Mouse (Mus musculus): ENCODE data around the gene Relb. TPM values are rescaled to one million over a fixed set of nuclear protein-coding genes. Genes with fewer than 3 reads are reported as not detected.
"Not testable (repeated sequence)": the region's sequence is repeated elsewhere in the genome, so short reads cannot be mapped to it uniquely, and the experiment has no call there.

The Relb gene
- polyA plus RNA-seq, 1 experiment from 2014 or later, result 3.3 TPM

GRCm38 (mm10) chr7:19627721-19628120 is 1.5 kb downstream of the Relb start:
- no peak for DNase-seq (ENCODE audit: low spot score)
- no peaks in the 10 kb centered on the region for H3K9me3 ChIP-seq
- H3K4me1 ChIP-seq, result no peaks in the 10 kb centered on the region
- WGBS, result 57% methylated on average over 3 of the region's 3 CpGs
- H3K36me3 ChIP-seq, result peaks cover 12% of the 10 kb centered on the region
- H3K27ac ChIP-seq, result peak overlapping the region; percentile 59; the same call in 1 of the 2 replicates
- H3K27me3 ChIP-seq (ENCODE audit: insufficient read depth, poor library complexity, severe bottlenecking), result no peaks in the 10 kb centered on the region
- H3K4me3 ChIP-seq, result peak overlapping the region; percentile 76

GRCm38 (mm10) chr7:19623433-19623832 is 5.8 kb downstream of the Relb start:
- Histone ChIP-seq H3K27me3 (ENCODE audit: insufficient read depth, poor library complexity, severe bottlenecking) (peaks cover 13% of the 10 kb centered on the region), H3K36me3 (no peaks in the 10 kb centered on the region), H3K9me3 (no peaks in the 10 kb centered on the region), H3K27ac (no peak overlapping the region), H3K4me3 (no peak overlapping the region), H3K4me1 (peaks cover 6% of the 10 kb centered on the region)
- DNase-seq (ENCODE audit: low spot score), result no peak
- WGBS, result 56% methylated on average over 2 of the region's 2 CpGs

- Histone ChIP-seq H3K27me3 (ENCODE audit: insufficient read depth, poor library complexity, severe bottlenecking) (peaks cover 13% of the 10 kb centered on the region), H3K9me3 (no peaks in the 10 kb centered on the region), H3K27ac (no peak overlapping the region), H3K36me3 (no peaks in the 10 kb centered on the region), H3K4me1 (peaks cover 6% of the 10 kb centered on the region), H3K4me3 (no peak overlapping the region)
- 27% methylated on average over 6 of the region's 6 CpGs for WGBS
- DNase-seq (ENCODE audit: low spot score), result no peak
Observed at GRCm38 (mm10) chr7:19622241-19622640, 7.0 kb downstream of the Relb start.

- Histone ChIP-seq H3K9me3 (no peaks in the 10 kb centered on the region), H3K4me3 (no peak overlapping the region), H3K27ac (no peak overlapping the region), H3K36me3 (no peaks in the 10 kb centered on the region), H3K4me1 (peaks cover 6% of the 10 kb centered on the region), H3K27me3 (ENCODE audit: insufficient read depth, poor library complexity, severe bottlenecking) (peaks cover 13% of the 10 kb centered on the region)
- WGBS, result 90% methylated on average over 7 of the region's 7 CpGs
- no peak for DNase-seq (ENCODE audit: low spot score)
Observed at GRCm38 (mm10) chr7:19620811-19621210, 8.4 kb downstream of the Relb start.

GRCm38 (mm10) chr7:19619004-19619801 is 10.0 kb downstream of the Relb start:
- Histone ChIP-seq H3K27me3 (ENCODE audit: insufficient read depth, poor library complexity, severe bottlenecking) (peaks cover 13% of the 10 kb centered on the region), H3K4me1 (peaks cover 6% of the 10 kb centered on the region), H3K4me3 (peak overlapping the region; percentile 59), H3K27ac (peak overlapping the region; percentile 69), H3K36me3 (no peaks in the 10 kb centered on the region), H3K9me3 (no peaks in the 10 kb centered on the region)
- 4% methylated on average over 35 of the region's 35 CpGs for WGBS
- peak; percentile 90 for DNase-seq (ENCODE audit: low spot score)

GRCm38 (mm10) chr7:19615036-19615577 is 14.1 kb downstream of the Relb start:
- peaks cover 9% of the 10 kb centered on the region for H3K27me3 ChIP-seq (ENCODE audit: insufficient read depth, poor library complexity, severe bottlenecking)
- H3K27ac ChIP-seq, result no peak overlapping the region
- no peaks in the 10 kb centered on the region for H3K36me3 ChIP-seq
- H3K9me3 ChIP-seq, result no peaks in the 10 kb centered on the region
- H3K4me1 ChIP-seq, result peaks cover 6% of the 10 kb centered on the region
- DNase-seq (ENCODE audit: low spot score), result no peak
- 87% methylated on average over 12 of the region's 12 CpGs for WGBS
- H3K4me3 ChIP-seq, result no peak overlapping the region

- DNase-seq (ENCODE audit: low spot score), result no peak
- 76% methylated on average over 5 of the region's 5 CpGs for WGBS
- H3K27me3 ChIP-seq (ENCODE audit: insufficient read depth, poor library complexity, severe bottlenecking), result no peaks in the 10 kb centered on the region
- H3K36me3 ChIP-seq, result no peaks in the 10 kb centered on the region
- H3K9me3 ChIP-seq, result no peaks in the 10 kb centered on the region
- no peak overlapping the region for H3K27ac ChIP-seq
- no peak overlapping the region for H3K4me3 ChIP-seq
- no peaks in the 10 kb centered on the region for H3K4me1 ChIP-seq
Observed at GRCm38 (mm10) chr7:19610969-19611368, 18.3 kb downstream of the Relb start.

GRCm38 (mm10) chr7:19609641-19610332 is 19.5 kb downstream of the Relb start:
- H3K27me3 ChIP-seq (ENCODE audit: insufficient read depth, poor library complexity, severe bottlenecking), result no peaks in the 10 kb centered on the region
- no peak overlapping the region for H3K27ac ChIP-seq
- H3K4me1 ChIP-seq, result no peaks in the 10 kb centered on the region
- H3K9me3 ChIP-seq, result no peaks in the 10 kb centered on the region
- no peak overlapping the region for H3K4me3 ChIP-seq
- WGBS, result 91% methylated on average over 12 of the region's 12 CpGs
- no peaks in the 10 kb centered on the region for H3K36me3 ChIP-seq
- no peak for DNase-seq (ENCODE audit: low spot score)

- no peak for DNase-seq (ENCODE audit: low spot score)
- H3K27me3 ChIP-seq (ENCODE audit: insufficient read depth, poor library complexity, severe bottlenecking), result no peaks in the 10 kb centered on the region
- 73% methylated on average over 5 of the region's 5 CpGs for WGBS
- H3K27ac ChIP-seq, result no peak overlapping the region
- peaks cover 10% of the 10 kb centered on the region for H3K36me3 ChIP-seq
- no peak overlapping the region for H3K4me3 ChIP-seq
- H3K9me3 ChIP-seq, result no peaks in the 10 kb centered on the region
- peaks cover 19% of the 10 kb centered on the region for H3K4me1 ChIP-seq
Observed at GRCm38 (mm10) chr7:19607291-19607690, 21.9 kb downstream of the Relb start.

- H3K9me3 ChIP-seq; H3K27me3 ChIP-seq (ENCODE audit: insufficient read depth, poor library complexity, severe bottlenecking); DNase-seq (ENCODE audit: low spot score): not testable (repeated sequence)
- Histone ChIP-seq H3K27ac (peak overlapping the region; percentile 95), H3K4me1 (peaks cover 26% of the 10 kb centered on the region), H3K4me3 (peak overlapping the region; percentile 99), H3K36me3 (peaks cover 34% of the 10 kb centered on the region)
- WGBS, result 58% methylated on average over 10 of the region's 10 CpGs
Observed at GRCm38 (mm10) chr7:19604606-19605214, 24.5 kb downstream of the Relb start.

- H3K4me1 ChIP-seq, result peaks cover 26% of the 10 kb centered on the region
- H3K27me3 ChIP-seq (ENCODE audit: insufficient read depth, poor library complexity, severe bottlenecking), result no peaks in the 10 kb centered on the region
- WGBS, result 1% methylated on average over 57 of the region's 57 CpGs
- H3K9me3 ChIP-seq, result no peaks in the 10 kb centered on the region
- peak within 1 kb of the TSS; percentile 99 for H3K4me3 ChIP-seq
- peak; percentile 98 for DNase-seq (ENCODE audit: low spot score)
- peak within 1 kb of the TSS; percentile 95 for H3K27ac ChIP-seq
- peaks cover 41% of the 10 kb centered on the region for H3K36me3 ChIP-seq
Observed at GRCm38 (mm10) chr7:19603849-19604605, 25.2 kb downstream of the Relb start, which contains the start of gene Clasrp. Clasrp (minus strand) TSS chr7:19604486.

- peaks cover 51% of the 10 kb centered on the region for H3K36me3 ChIP-seq
- peaks cover 26% of the 10 kb centered on the region for H3K4me1 ChIP-seq
- H3K27ac ChIP-seq, result no peak overlapping the region
- no peak for DNase-seq (ENCODE audit: low spot score)
- peak overlapping the region; percentile 99 for H3K4me3 ChIP-seq
- no peaks in the 10 kb centered on the region for H3K9me3 ChIP-seq
- H3K27me3 ChIP-seq (ENCODE audit: insufficient read depth, poor library complexity, severe bottlenecking), result no peaks in the 10 kb centered on the region
- WGBS, result 81% methylated on average over 12 of the region's 12 CpGs
Observed at GRCm38 (mm10) chr7:19603055-19603454, 26.2 kb downstream of the Relb start.
